Mouse (Mus musculus) 3T3-L1 (cell line): ENCODE data around the gene Fxyd2.

Experiments
- DNase-seq: peaks from one replicate; pipeline ENCODE4 v3.0.0-alpha.2; 2015; ENCODE audit warnings: low read depth, low spot score

Fxyd2 gene

GRCm38 (mm10) chr9:45391299-45391698, 8.2 kb upstream of the Fxyd2 start:
- no peak for DNase-seq

- no peak for DNase-seq
Measured at GRCm38 (mm10) chr9:45395218-45395617, 4.3 kb upstream of the Fxyd2 start.

GRCm38 (mm10) chr9:45395796-45396195, 3.7 kb upstream of the Fxyd2 start:
- no peak for DNase-seq

GRCm38 (mm10) chr9:45398336-45398735, 1.1 kb upstream of the Fxyd2 start:
- DNase-seq, result no peak

GRCm38 (mm10) chr9:45401851-45402250, 2.4 kb downstream of the Fxyd2 start:
- DNase-seq, result no peak

- DNase-seq, result no peak
Measured at GRCm38 (mm10) chr9:45402957-45403356, 3.5 kb downstream of the Fxyd2 start.

GRCm38 (mm10) chr9:45405694-45406093, 6.2 kb downstream of the Fxyd2 start:
- no peak for DNase-seq

GRCm38 (mm10) chr9:45406808-45407207, 7.3 kb downstream of the Fxyd2 start:
- no peak for DNase-seq

GRCm38 (mm10) chr9:45407706-45408675, 8.5 kb downstream of the Fxyd2 start:
- peak; percentile 5 for DNase-seq

GRCm38 (mm10) chr9:45410193-45410592, 10.7 kb downstream of the Fxyd2 start:
- DNase-seq, result no peak

GRCm38 (mm10) chr9:45410614-45411013, 11.1 kb downstream of the Fxyd2 start:
- no peak for DNase-seq

- DNase-seq, result no peak
Measured at GRCm38 (mm10) chr9:45411111-45411510, 11.6 kb downstream of the Fxyd2 start.

- peak; percentile 49 for DNase-seq
Measured at GRCm38 (mm10) chr9:45411803-45412202, 12.3 kb downstream of the Fxyd2 start.

GRCm38 (mm10) chr9:45412287-45412686, 12.8 kb downstream of the Fxyd2 start:
- peak; percentile 68 for DNase-seq

- no peak for DNase-seq
Measured at GRCm38 (mm10) chr9:45412700-45413477, 13.4 kb downstream of the Fxyd2 start.

- DNase-seq, result peak; percentile 10
Measured at GRCm38 (mm10) chr9:45413478-45414140, 14.1 kb downstream of the Fxyd2 start.

- peak; percentile 53 for DNase-seq
Measured at GRCm38 (mm10) chr9:45415912-45416311, 16.4 kb downstream of the Fxyd2 start.

GRCm38 (mm10) chr9:45417245-45417644, 17.8 kb downstream of the Fxyd2 start:
- DNase-seq, result peak; percentile 68

GRCm38 (mm10) chr9:45418252-45418651, 18.8 kb downstream of the Fxyd2 start:
- no peak for DNase-seq

- DNase-seq, result peak; percentile 6
Measured at GRCm38 (mm10) chr9:45421209-45421608, 21.7 kb downstream of the Fxyd2 start.

GRCm38 (mm10) chr9:45422761-45423298, 23.4 kb downstream of the Fxyd2 start:
- no peak for DNase-seq

- no peak for DNase-seq
Measured at GRCm38 (mm10) chr9:45426456-45426855, 27.0 kb downstream of the Fxyd2 start, which contains the start of gene Dscaml1. TSS of gene Dscaml1 (plus strand) at chr9:45426628.
